Mouse (Mus musculus) thymus, postnatal 36 days (tissue): Measurements from ENCODE around the gene Mad1l1.

Experiments
- DNase-seq, 2 experiments: peaks; one replicate each; pipeline ENCODE4 v3.0.0; 2022; ENCODE audit warnings: mixed read lengths in 2 of 2

Mad1l1 gene

DNA sequence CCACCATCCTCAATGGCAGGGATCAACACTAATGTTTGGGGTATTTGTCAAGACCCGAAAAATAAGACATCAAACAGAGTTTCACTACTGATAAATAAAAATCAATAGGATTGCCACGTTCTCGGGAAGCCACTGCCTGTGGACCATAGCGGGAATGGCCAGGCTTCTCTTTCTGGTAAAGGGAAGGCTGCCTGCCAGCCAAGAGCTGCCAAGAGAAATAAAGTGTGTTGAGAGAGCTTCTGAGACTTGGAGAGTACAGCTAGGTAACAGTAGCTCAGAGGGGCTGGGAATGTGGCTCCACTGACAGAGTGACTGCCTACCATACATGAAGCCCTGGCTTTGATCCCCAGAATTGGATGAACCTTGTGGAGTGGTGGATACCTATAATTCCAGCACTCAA is 108.4 kb downstream of the Mad1l1 start:
- DNase-seq: no peak

- peak; percentile 50 to 71 for DNase-seq
Measured at GRCm38 (mm10) chr5:140210417-140211184, 110.8 kb downstream of the Mad1l1 start.

DNA sequence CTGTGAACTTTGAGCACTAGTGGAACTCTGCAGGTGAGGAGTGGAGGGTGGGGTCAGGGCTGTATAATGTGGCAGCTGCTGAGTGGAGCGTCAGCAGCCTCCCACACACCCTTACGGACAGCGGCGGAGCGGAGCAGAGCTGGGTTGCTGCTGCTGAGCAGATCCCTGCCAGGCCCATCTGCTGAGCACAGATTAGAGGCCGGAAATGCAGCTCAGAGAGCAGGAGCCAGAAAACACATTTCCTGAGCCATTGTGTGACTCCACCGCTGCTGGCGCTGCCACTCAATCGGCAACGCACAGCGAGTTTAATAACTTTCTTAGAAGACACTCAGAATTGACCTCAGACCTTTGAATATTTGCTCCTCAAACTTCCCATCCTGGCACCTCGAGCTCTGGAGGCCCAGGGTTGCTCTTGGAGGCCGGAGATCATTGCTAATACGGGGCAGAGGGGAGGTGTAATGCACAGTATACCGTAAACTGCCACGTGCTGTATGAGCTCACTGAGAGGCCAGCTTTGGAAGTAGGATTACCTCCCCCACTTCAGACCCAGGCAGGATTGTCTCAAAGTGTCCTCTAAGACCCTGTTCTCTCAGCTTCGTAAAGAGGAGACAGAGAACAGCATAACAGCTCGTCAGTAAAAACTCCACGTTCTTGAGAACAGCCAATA is 112.5 kb downstream of the Mad1l1 start:
- peak; percentile 85 to 95 for DNase-seq

DNA sequence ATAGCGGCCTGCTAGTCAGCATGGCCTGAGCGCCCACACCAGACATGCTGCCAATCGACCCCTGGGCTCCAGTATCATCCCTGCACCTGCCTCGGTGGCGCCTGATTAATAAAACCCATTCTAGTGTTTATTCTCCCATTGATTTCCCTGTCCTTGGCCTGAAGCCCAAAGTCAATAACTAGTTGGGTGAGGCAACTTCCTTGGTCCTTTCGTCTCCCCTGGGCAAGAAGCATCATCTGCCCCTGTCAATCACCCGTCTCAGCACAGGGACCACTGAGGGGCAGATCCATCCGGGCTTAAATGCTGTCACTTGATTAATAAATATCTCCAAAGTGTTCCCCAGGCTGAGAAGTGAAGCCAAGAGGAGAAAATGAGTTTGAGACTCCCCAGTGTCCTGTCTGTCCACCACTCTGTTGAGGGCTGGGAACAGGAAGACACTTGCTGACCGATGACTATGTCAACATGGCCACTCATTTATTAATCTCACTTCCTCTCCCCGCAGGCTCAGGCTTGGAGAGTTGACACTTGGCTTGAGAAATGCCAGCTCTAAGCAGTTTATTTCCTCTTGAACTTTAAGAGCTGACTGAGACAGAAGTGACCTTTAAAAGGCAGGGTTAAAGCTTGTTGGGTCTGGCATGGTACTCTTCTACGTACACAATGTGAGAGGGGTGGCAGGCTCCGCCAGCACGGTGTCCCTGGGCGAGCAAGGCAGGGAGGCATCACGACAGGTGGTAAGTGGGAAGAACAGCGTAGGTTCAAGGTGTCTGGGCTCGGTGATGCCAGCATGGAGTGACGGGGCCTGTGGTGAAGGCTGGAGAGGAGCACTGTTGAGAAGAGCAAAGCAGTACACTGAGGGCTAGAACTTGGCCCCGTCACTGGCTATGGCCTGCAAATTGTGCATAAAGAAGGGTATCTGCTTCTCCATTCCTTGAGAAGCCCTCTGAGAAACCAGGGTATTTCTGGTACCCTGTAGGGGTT is 114.3 kb downstream of the Mad1l1 start:
- DNase-seq: peak in 1 of 2 experiments; percentile 53

- DNase-seq: no peak
Measured at GRCm38 (mm10) chr5:140205991-140206390, 115.4 kb downstream of the Mad1l1 start.

DNA sequence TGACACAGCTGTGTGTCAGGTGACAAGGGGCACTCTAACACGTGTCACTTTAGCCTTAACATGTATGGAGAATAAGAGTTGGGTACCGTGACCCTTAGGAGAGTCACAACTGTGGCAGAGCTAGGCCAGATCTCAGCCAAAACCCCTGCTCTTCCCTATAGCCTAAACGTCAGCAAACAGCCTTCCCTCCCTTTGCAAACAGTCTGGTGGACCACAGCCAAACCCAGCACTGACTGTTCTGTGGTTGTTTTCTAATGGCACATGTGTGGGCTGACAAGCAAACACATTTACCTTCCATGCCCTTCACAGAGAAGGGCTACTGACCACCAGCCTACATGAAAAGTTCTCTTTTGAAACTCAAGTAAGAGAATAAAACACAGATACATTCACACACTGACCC is 116.9 kb downstream of the Mad1l1 start:
- no peak for DNase-seq

- no peak for DNase-seq
Measured at GRCm38 (mm10) chr5:140204037-140204436, 117.3 kb downstream of the Mad1l1 start.

GRCm38 (mm10) chr5:140202451-140202850 is 118.9 kb downstream of the Mad1l1 start:
- DNase-seq: no peak

GRCm38 (mm10) chr5:140201566-140201965 is 119.8 kb downstream of the Mad1l1 start:
- no peak for DNase-seq

- DNase-seq: peak; percentile 48 to 79
Measured at GRCm38 (mm10) chr5:140201109-140201508, 120.2 kb downstream of the Mad1l1 start.

- DNase-seq: peak; percentile 82 to 87
Measured at GRCm38 (mm10) chr5:140197705-140198104, 123.6 kb downstream of the Mad1l1 start.

- no peak for DNase-seq
Measured at GRCm38 (mm10) chr5:140196446-140196845, 124.9 kb downstream of the Mad1l1 start.

DNA sequence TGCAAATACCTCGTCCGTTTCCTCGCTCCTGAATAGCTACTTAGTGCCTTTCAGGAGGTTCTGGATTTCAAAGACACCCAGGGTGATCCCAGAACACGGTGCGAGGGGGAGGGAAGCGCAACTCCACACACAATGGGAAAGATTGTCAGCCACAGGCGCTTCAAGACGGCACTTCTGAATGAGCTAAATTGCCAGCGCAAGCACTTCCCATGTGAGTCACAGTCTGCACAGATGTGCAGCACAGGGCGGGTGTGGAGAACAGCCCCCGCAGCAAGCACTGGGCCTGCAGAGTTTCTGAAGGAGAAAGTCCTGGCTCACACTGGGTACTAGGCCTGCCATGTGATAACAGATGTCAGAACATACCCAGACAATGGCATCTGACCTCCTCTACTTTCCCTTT is 127.2 kb downstream of the Mad1l1 start:
- DNase-seq: no peak

DNA sequence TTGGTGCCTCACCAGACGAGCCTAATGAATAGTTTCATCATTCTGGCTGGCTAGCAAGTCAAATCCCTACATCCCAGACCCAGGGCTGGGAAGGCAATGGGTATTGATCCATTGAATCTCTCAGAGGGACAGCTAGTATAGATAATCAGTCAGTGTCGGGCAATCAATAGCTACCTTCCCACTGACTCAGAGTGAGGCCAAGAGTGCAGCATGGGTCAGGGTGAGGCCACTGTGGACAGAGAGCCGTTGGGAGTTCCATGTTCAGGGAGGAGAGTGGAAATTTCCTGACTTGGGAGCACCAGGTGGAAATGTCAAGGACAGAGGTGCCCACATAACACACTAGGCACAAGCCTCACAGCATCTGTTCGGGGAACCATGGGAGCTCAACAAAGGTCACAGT is 129.8 kb downstream of the Mad1l1 start:
- no peak for DNase-seq

DNA sequence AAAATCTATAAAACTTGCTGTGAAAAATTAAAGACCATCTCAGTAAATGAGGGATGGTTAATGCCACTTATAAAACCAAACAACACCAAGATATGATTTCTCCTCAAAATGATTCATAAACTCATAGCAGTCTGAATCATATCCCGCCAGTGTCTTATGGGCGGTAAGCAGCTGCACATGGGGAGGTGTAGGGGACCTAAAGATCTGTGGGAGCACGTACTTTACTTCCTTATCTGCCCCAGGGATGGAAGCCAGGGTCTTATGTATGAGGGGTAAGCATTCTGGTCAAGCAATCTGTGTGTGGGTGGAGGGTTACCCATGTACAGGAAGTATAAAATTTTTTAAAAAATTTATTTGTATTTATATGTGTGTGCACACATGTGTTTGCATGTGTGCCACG is 135.0 kb downstream of the Mad1l1 start:
- DNase-seq: no peak

DNA sequence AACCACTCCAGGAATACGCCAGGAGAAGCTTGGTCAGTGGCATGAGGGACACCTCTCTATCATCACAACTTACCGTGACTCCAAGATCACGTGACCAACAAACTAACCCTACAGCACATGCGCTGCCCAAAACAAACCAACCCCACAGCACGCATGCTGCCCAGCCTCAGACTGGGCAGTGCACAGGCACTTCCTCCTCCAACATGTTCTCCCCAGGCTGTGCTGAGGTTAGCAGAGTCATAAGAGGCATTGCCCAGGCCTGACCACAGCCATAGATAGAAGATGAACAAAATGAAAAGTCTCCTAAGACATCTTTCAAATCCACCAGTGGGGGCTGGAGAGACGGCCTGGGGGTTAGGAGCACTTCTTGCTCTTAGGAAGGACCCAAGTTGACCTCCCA is 135.6 kb downstream of the Mad1l1 start:
- no peak for DNase-seq

- DNase-seq: no peak
Measured at GRCm38 (mm10) chr5:140183387-140183786, 138.0 kb downstream of the Mad1l1 start.

- no peak for DNase-seq
Measured at GRCm38 (mm10) chr5:140182351-140182750, 139.0 kb downstream of the Mad1l1 start.

- no peak for DNase-seq
Measured at GRCm38 (mm10) chr5:140180016-140180415, 141.3 kb downstream of the Mad1l1 start.

DNA sequence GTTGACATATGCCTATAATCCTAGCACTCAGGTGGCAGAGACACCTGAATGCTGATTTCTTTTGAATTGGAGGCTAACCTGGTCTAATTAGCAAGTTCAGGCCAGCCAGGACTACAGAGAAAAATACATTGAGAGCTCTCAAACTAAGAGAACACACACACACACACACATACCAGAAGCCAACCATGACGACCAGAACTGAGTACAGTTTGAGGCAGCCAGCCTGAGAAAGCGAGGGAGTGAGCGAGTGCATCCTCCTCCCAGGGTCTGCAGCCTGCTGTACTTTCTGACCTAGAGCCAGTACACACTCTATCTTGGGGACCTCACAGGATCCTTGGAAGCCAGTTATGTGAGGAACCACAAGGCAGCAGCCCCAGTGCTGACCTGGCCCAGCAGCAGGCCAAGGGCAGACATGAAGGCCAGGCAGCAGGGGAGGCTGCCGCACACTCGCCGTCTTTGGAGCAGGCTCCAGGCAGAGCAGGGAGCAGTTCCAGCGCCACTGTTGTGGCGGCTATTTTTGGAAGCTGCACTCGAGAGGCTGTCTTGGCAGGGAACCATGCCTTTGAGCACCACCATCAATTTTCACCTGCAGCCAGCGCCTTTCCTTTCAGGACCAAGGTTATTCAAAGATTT is 143.2 kb downstream of the Mad1l1 start:
- DNase-seq: no peak

GRCm38 (mm10) chr5:140177582-140177981 is 143.8 kb downstream of the Mad1l1 start:
- DNase-seq: no peak

GRCm38 (mm10) chr5:140176370-140176769 is 145.0 kb downstream of the Mad1l1 start:
- DNase-seq: no peak
